Mouse (Mus musculus): ENCODE results near the gene Chd5.

The Chd5 gene

GRCm38 (mm10) chr4:152317631-152318033 is 20.8 kb upstream of the Chd5 start:
- DNase-seq (ENCODE audit: low spot score in 2 of 2) = no peak

GRCm38 (mm10) chr4:152318517-152319234 is 19.8 kb upstream of the Chd5 start, which contains the start of gene Rnf207:
Gene Rnf207, minus strand, starts transcription at chr4:152318993.
- no peak for DNase-seq (ENCODE audit: low spot score in 2 of 2)

GRCm38 (mm10) chr4:152321464-152321863 is 17.0 kb upstream of the Chd5 start:
- DNase-seq (ENCODE audit: low spot score in 2 of 2) = no peak

GRCm38 (mm10) chr4:152324641-152325562 is 13.5 kb upstream of the Chd5 start:
- no peak for DNase-seq (ENCODE audit: low spot score in 2 of 2)

- peak; percentile 91 to 93 for DNase-seq (ENCODE audit: low spot score in 2 of 2)
Observed at GRCm38 (mm10) chr4:152325574-152326411, 12.7 kb upstream of the Chd5 start, which contains the start of gene Rpl22. Gene Rpl22, plus strand, starts transcription at chr4:152325742.

- no peak for DNase-seq (ENCODE audit: low spot score in 2 of 2)
Observed at GRCm38 (mm10) chr4:152326543-152326942, 11.9 kb upstream of the Chd5 start.

- no peak for DNase-seq (ENCODE audit: low spot score in 2 of 2)
Observed at GRCm38 (mm10) chr4:152328691-152329090, 9.8 kb upstream of the Chd5 start.

- DNase-seq (ENCODE audit: low spot score in 2 of 2) = peak in 1 of 2 experiments; percentile 74
Observed at GRCm38 (mm10) chr4:152332952-152333351, 5.5 kb upstream of the Chd5 start.

GRCm38 (mm10) chr4:152333587-152333986 is 4.9 kb upstream of the Chd5 start:
- DNase-seq (ENCODE audit: low spot score in 2 of 2) = no peak

- no peak for DNase-seq (ENCODE audit: low spot score in 2 of 2)
Observed at GRCm38 (mm10) chr4:152337772-152338171, 679 bp upstream of the Chd5 start.

- no peak for DNase-seq (ENCODE audit: low spot score in 2 of 2)
Observed at GRCm38 (mm10) chr4:152339293-152339790, 891 bp downstream of the Chd5 start.

- DNase-seq (ENCODE audit: low spot score in 2 of 2) = no peak
Observed at GRCm38 (mm10) chr4:152340584-152341284, 2.3 kb downstream of the Chd5 start.

GRCm38 (mm10) chr4:152343296-152343695 is 4.8 kb downstream of the Chd5 start:
- DNase-seq (ENCODE audit: low spot score in 2 of 2) = no peak

- DNase-seq (ENCODE audit: low spot score in 2 of 2) = no peak
Observed at GRCm38 (mm10) chr4:152344651-152345050, 6.2 kb downstream of the Chd5 start.

GRCm38 (mm10) chr4:152345120-152345889 is 6.9 kb downstream of the Chd5 start:
- no peak for DNase-seq (ENCODE audit: low spot score in 2 of 2)

- DNase-seq (ENCODE audit: low spot score in 2 of 2) = peak; percentile 62 to 66
Observed at GRCm38 (mm10) chr4:152349837-152350381, 11.5 kb downstream of the Chd5 start.

- DNase-seq (ENCODE audit: low spot score in 2 of 2) = no peak
Observed at GRCm38 (mm10) chr4:152350722-152351421, 12.4 kb downstream of the Chd5 start.

- DNase-seq (ENCODE audit: low spot score in 2 of 2) = no peak
Observed at GRCm38 (mm10) chr4:152351422-152352305, 13.2 kb downstream of the Chd5 start.

Measured in frontal cortex, postnatal 14 days (tissue).